Mouse (Mus musculus) CD4-positive, CD25-positive, alpha-beta regulatory T cell, adult 4 months (primary cell): Measurements from ENCODE around the gene Marf1. TPM values are rescaled to one million over a fixed set of nuclear protein-coding genes. Genes with fewer than 3 reads are reported as not detected.

ENCODE experiments used
- ATAC-seq: one replicate; pipeline ENCODE4 v1.8.0; 2017
- polyA plus RNA-seq, 2 experiments: library from polyadenylated mRNA; unstranded; fragments of 100-300 nt; shearing (Covaris generic); gene quantifications; one replicate each; pipeline ENCODE4 v1.2.1; 2017

Marf1 gene
- polyA plus RNA-seq, 2 experiments from 2014 or later: 24.5 to 30.0 TPM

- no peak for ATAC-seq
These were observed 103.3 kb downstream of the Marf1 start for GRCm38 (mm10) chr16:14059869-14060268.

Other genes starting within 250 kb of the Marf1 start
- not detected for gene 2900011O08Rik, start 176.7 kb downstream of the Marf1 start, polyA plus RNA-seq
- not detected for gene Ifitm7, start 176.5 kb downstream of the Marf1 start, polyA plus RNA-seq
- gene Nde1, start 76 bp downstream of the Marf1 start, polyA plus RNA-seq: 100 to 1,000 TPM in 1 of 2 experiments, 10 to 100 TPM in 1; 83.0 to 129 TPM
- gene Myh11, start 128.0 kb upstream of the Marf1 start, polyA plus RNA-seq: not detected
- 100 to 1,000 TPM; 103 to 131 TPM for gene Fopnl, start 154.1 kb upstream of the Marf1 start, polyA plus RNA-seq
- gene Abcc1, start 198.2 kb upstream of the Marf1 start, polyA plus RNA-seq: 10 to 100 TPM; 20.8 to 40.1 TPM